Mouse (Mus musculus): Measurements from ENCODE around the gene Gm6525. TPM values are rescaled to one million over a fixed set of nuclear protein-coding genes. Genes with fewer than 3 reads are reported as not detected.

Gene Gm6525
- polyA plus RNA-seq (2015; fragmentation: Nextera tagmentation; extraction: Ambion mirVana), result 1.3 and 1.5 TPM in 2 replicates

- Histone ChIP-seq H3K4me2 (replicated peaks) (no peak within 1 kb of the TSS), H3K27ac (no peak within 1 kb of the TSS)
- 64% methylated on average over 11 of the region's 11 CpGs for WGBS
Measured at GRCm38 (mm10) chr3:84173581-84174154, at the start of gene Gm6525. Gene Gm6525 (plus strand): TSS chr3:84174104.

DNA sequence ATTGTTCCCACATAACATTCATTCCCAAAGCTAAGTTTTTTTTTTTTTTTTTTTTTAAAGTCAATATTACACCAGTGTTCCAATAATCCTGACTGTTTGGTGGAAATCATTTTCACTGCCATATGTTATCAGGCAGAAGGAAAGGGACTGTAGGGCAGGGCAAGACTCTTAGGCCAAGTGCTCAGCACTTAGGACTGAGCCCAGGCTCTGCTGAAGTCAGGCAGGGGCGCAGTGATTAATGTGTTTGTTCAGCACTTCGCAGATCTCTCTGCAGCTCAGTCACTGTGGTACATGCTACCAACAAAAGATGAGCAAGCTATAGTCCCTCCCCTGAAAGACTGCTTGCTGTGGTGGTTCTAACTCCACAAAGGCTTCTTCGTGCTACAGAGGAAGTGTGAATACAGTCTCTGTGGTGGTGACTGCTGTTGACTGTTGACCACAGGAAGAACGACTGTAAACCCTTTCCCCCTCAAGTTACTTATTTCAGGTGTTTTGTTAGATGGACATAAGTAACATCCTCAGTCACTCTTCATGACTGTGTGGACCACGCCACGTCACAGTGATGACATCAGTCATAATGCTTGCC, 48.1 kb upstream of the Gm6525 start:
- WGBS, result 80% methylated on average over 6 of the region's 6 CpGs
- H3K4me2 ChIP-seq (replicated peaks), result no peak overlapping the region
- no peak overlapping the region for H3K27ac ChIP-seq
- H3K36me3 ChIP-seq, result no peaks in the 10 kb centered on the region
- 0 out of 2 replicates have a peak, but pooled peaks cover 3% of the 10 kb centered on the region for H3K27me3 ChIP-seq
- no peak for ATAC-seq (ENCODE audit: low FRiP score, low read depth)
- no peak overlapping the region for H3K9ac ChIP-seq
- no peaks in the 10 kb centered on the region for H3K9me3 ChIP-seq
- peaks cover 22% of the 10 kb centered on the region for H3K4me1 ChIP-seq
- H3K4me3 ChIP-seq, result no peak overlapping the region

More at GRCm38 (mm10) chr3:84173581-84174154, at the start of gene Gm6525:
- Histone ChIP-seq H3K4me1 (no peaks in the 10 kb centered on the region), H3K36me3 (0 out of 2 replicates have a peak, but pooled peaks cover 10% of the 10 kb centered on the region), H3K27me3 (no peaks in the 10 kb centered on the region), H3K4me3 (no peak within 1 kb of the TSS), H3K9ac (no peak within 1 kb of the TSS), H3K9me3 (no peaks in the 10 kb centered on the region)
- ATAC-seq (ENCODE audit: low FRiP score, low read depth), result no peak

GRCm38 (mm10) chr3:84126721-84127120, 47.2 kb upstream of the Gm6525 start:
- Histone ChIP-seq H3K9ac (no peak overlapping the region), H3K4me1 (peaks cover 29% of the 10 kb centered on the region), H3K27ac (no peak overlapping the region), H3K27me3 (0 out of 2 replicates have a peak, but pooled peaks cover 3% of the 10 kb centered on the region), H3K36me3 (no peaks in the 10 kb centered on the region), H3K4me2 (replicated peaks) (no peak overlapping the region), H3K4me3 (no peak overlapping the region), H3K9me3 (no peaks in the 10 kb centered on the region)
- ATAC-seq (ENCODE audit: low FRiP score, low read depth), result no peak
- 83% methylated on average over 3 of the region's 3 CpGs for WGBS

DNA sequence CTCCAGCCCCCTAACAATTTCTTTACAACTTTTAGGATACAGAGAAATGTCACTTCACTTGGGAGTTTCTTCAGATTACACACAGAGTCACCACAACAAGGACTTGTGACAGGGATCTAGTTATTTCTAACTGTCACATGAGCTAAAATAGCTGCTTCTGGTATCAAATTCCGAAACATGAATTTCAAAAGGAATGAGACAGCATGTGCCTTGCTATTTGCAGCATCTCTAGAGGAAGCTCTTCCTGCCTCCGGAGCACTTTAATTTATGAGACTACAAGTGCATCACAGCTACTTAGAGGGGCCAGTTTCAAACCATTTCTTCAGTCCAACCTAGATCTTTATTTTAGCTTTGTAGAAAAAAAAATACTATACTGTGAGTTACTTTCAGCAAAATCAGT, 46.5 kb upstream of the Gm6525 start:
- H3K4me2 ChIP-seq (replicated peaks), result no peak overlapping the region
- no peak overlapping the region for H3K9ac ChIP-seq
- no peak overlapping the region for H3K27ac ChIP-seq
- peaks cover 30% of the 10 kb centered on the region for H3K4me1 ChIP-seq
- ATAC-seq (ENCODE audit: low FRiP score, low read depth), result no peak
- H3K9me3 ChIP-seq, result no peaks in the 10 kb centered on the region
- H3K27me3 ChIP-seq, result 0 out of 2 replicates have a peak, but pooled peaks cover 3% of the 10 kb centered on the region
- H3K36me3 ChIP-seq, result no peaks in the 10 kb centered on the region
- no peak overlapping the region for H3K4me3 ChIP-seq
- WGBS, result 67% methylated on average over 2 of the region's 2 CpGs

GRCm38 (mm10) chr3:84128871-84129870, 44.7 kb upstream of the Gm6525 start:
- H3K9me3 ChIP-seq, result no peaks in the 10 kb centered on the region
- H3K36me3 ChIP-seq, result no peaks in the 10 kb centered on the region
- H3K4me1 ChIP-seq, result peaks cover 39% of the 10 kb centered on the region
- no peak overlapping the region for H3K4me3 ChIP-seq
- 0 out of 2 replicates have a peak, but pooled peaks cover 3% of the 10 kb centered on the region for H3K27me3 ChIP-seq
- H3K4me2 ChIP-seq (replicated peaks), result peak overlapping the region; percentile 25
- peak overlapping the region; percentile 74 for H3K27ac ChIP-seq
- no peak overlapping the region for H3K9ac ChIP-seq
- 15% methylated on average over 11 of the region's 11 CpGs for WGBS
- ATAC-seq (ENCODE audit: low FRiP score, low read depth), result peak; percentile 67

- 36% methylated on average over 5 of the region's 5 CpGs for WGBS
- ATAC-seq (ENCODE audit: low FRiP score, low read depth), result no peak
- Histone ChIP-seq H3K4me3 (no peak overlapping the region), H3K9ac (no peak overlapping the region), H3K4me1 (peaks cover 40% of the 10 kb centered on the region), H3K27me3 (0 out of 2 replicates have a peak, but pooled peaks cover 3% of the 10 kb centered on the region), H3K36me3 (no peaks in the 10 kb centered on the region), H3K4me2 (replicated peaks) (no peak overlapping the region), H3K27ac (no peak overlapping the region), H3K9me3 (no peaks in the 10 kb centered on the region)
Measured at GRCm38 (mm10) chr3:84130776-84131175, 43.1 kb upstream of the Gm6525 start.

DNA sequence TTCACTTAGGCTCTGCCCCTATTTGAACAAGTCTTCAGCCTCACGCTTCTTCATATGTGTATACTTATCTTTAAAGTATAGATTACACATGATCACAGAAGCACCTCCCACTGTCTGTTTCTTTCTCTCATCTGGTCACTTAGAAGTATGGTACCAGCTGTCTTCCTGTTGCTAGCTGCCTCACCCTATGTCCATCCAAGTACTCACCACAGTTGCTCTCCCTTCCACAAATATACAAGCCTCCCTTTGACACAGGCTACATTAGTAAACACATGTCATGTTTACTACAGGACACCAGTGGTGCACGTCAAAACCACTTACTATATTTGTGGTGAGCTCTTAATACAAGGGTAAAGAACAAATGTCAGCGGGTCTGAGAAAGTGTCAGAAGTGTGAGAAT, 42.5 kb upstream of the Gm6525 start:
- H3K9ac ChIP-seq, result no peak overlapping the region
- 87% methylated on average over 3 of the region's 3 CpGs for WGBS
- peaks cover 39% of the 10 kb centered on the region for H3K4me1 ChIP-seq
- H3K4me3 ChIP-seq, result no peak overlapping the region
- no peak overlapping the region for H3K4me2 ChIP-seq (replicated peaks)
- no peak overlapping the region for H3K27ac ChIP-seq
- H3K27me3 ChIP-seq, result 0 out of 2 replicates have a peak, but pooled peaks cover 3% of the 10 kb centered on the region
- no peaks in the 10 kb centered on the region for H3K36me3 ChIP-seq
- no peaks in the 10 kb centered on the region for H3K9me3 ChIP-seq
- no peak for ATAC-seq (ENCODE audit: low FRiP score, low read depth)

DNA sequence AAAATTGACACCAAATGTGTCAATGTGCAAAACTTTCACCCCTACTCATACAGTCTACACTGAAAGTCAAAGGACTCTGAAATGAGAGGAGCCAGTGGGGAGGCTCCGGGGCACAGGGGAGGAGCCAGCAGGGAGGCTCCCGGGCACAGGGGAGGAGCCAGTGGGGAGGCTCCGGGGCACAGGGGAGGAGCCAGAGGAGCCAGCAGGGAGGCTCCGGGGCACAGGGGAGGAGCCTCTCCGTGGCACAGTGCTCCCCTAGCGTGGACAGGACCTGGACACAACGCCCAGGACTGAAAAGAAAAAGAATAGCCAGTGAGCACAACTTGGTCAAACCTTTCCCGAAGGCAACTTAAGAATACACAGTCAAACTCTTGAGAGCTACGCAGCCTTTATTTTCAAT, 38.5 kb upstream of the Gm6525 start:
- Histone ChIP-seq H3K4me1 (peaks cover 30% of the 10 kb centered on the region), H3K36me3 (no peaks in the 10 kb centered on the region), H3K27ac (no peak overlapping the region), H3K27me3 (no peaks in the 10 kb centered on the region), H3K9me3 (no peaks in the 10 kb centered on the region), H3K4me2 (replicated peaks) (no peak overlapping the region; the same call in 1 of the 2 replicates), H3K9ac (no peak overlapping the region), H3K4me3 (no peak overlapping the region)
- no peak for ATAC-seq (ENCODE audit: low FRiP score, low read depth)
- WGBS, result 38% methylated on average over 9 of the region's 9 CpGs

DNA sequence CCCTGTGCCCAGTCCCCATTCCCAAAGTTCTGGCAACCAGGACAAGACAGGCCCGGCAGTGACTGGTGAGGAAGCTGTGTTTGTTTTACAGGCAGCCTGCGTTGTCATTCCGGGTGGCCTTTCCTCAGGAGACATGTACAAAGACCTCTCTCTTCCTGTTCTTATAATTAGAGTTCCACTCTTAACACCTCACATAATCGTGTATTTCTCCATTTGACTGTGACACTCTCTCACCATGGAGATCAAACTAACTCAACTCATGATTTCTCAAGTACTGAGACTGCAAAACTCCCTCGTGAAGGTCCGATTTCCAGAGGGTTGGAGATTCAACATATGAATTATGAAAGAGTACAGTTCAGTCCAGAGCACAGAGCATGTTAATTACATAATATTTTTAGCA, 38.0 kb upstream of the Gm6525 start:
- WGBS, result 51% methylated on average over 6 of the region's 6 CpGs
- Histone ChIP-seq H3K4me3 (no peak overlapping the region), H3K27ac (no peak overlapping the region), H3K4me2 (replicated peaks) (no peak overlapping the region), H3K9me3 (no peaks in the 10 kb centered on the region), H3K36me3 (no peaks in the 10 kb centered on the region), H3K4me1 (peaks cover 31% of the 10 kb centered on the region), H3K9ac (no peak overlapping the region), H3K27me3 (no peaks in the 10 kb centered on the region)
- no peak for ATAC-seq (ENCODE audit: low FRiP score, low read depth)

DNA sequence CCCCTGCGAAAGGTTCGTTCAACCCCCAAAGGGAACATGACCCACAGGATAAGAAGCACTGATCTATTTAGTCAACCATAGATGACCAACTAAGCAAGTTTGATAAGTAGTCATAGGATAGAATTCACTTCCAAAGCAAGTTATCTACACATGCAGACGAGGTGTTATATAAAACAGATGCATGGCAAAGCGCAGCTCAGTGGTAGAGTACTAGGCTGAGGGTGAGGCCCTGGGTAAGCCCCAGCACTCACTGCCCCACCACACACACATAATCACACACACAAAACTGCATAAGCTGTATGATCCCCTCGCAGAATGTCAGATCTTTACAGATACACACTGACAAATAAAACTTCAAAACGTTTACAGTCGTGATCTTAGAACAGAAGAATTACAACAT, 37.4 kb upstream of the Gm6525 start:
- Histone ChIP-seq H3K9me3 (no peaks in the 10 kb centered on the region), H3K27ac (no peak overlapping the region), H3K36me3 (no peaks in the 10 kb centered on the region), H3K4me2 (replicated peaks) (no peak overlapping the region), H3K27me3 (no peaks in the 10 kb centered on the region), H3K4me3 (no peak overlapping the region), H3K4me1 (peaks cover 29% of the 10 kb centered on the region), H3K9ac (no peak overlapping the region)
- no peak for ATAC-seq (ENCODE audit: low FRiP score, low read depth)
- WGBS, result 77% methylated on average over 7 of the region's 7 CpGs

- ATAC-seq (ENCODE audit: low FRiP score, low read depth), result no peak
- Histone ChIP-seq H3K9ac (no peak overlapping the region), H3K36me3 (no peaks in the 10 kb centered on the region), H3K4me1 (peaks cover 13% of the 10 kb centered on the region), H3K9me3 (no peaks in the 10 kb centered on the region), H3K27ac (no peak overlapping the region), H3K27me3 (no peaks in the 10 kb centered on the region), H3K4me3 (no peak overlapping the region), H3K4me2 (replicated peaks) (no peak overlapping the region)
- 16% methylated on average over 7 of the region's 7 CpGs for WGBS
Measured at GRCm38 (mm10) chr3:84140947-84141346, 33.0 kb upstream of the Gm6525 start.

DNA sequence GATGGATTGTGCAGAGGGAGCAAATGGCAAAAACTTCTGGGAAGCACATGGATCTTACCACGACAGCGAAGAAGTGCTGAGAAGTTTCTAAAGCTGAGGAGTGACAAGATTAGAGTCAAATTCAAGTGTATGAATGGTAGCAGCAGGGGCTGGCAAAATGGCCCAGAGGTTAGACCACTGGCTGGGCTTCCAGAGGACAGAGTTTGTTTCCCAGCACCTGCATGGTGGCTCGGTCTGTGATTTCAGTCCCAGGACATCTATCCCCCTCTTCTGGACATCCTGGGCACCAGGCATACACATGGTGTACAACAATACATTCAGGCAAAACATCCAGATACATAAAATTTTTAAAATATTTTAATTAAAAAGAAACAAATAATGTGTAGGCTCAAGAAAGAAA, 24.1 kb upstream of the Gm6525 start:
- H3K27ac ChIP-seq, result no peak overlapping the region
- no peak overlapping the region for H3K4me2 ChIP-seq (replicated peaks)
- no peak overlapping the region for H3K9ac ChIP-seq
- H3K27me3 ChIP-seq, result no peaks in the 10 kb centered on the region
- ATAC-seq (ENCODE audit: low FRiP score, low read depth), result no peak
- H3K4me3 ChIP-seq, result no peak overlapping the region
- H3K4me1 ChIP-seq, result peaks cover 20% of the 10 kb centered on the region
- no peaks in the 10 kb centered on the region for H3K36me3 ChIP-seq
- no peaks in the 10 kb centered on the region for H3K9me3 ChIP-seq
- 94% methylated on average over 3 of the region's 3 CpGs for WGBS

All from limb, embryonic 13.5 days (tissue).